Mouse (Mus musculus): ENCODE measurements at regions not wholly inside any gene's neighbourhood (a gene's known extent, or its start where the extent isn't known, plus 50 kb on each side); places are given as distances from the start of the nearest gene placed in this dataset.

- no peak for TF ChIP-seq CTCF (IDR thresholded peaks at IDR 0.05; ENCODE audit: low read depth)
- TF ChIP-seq EP300 (IDR thresholded peaks at IDR 0.05; ENCODE audit: low read depth), result no peak
These were observed 64.9 kb upstream of the Spdye4c start for GRCm38 (mm10) chr2:128526100-128526499.

Data from liver, embryonic 14.5 days (tissue).